Mouse (Mus musculus) layer of hippocampus, adult 11-12 months (tissue): ENCODE data around the gene Ust.

Source experiments
- DNase-seq: peaks from one replicate; pipeline ENCODE4 v3.0.0; 2022; ENCODE audit warnings: low spot score

The Ust gene

DNA sequence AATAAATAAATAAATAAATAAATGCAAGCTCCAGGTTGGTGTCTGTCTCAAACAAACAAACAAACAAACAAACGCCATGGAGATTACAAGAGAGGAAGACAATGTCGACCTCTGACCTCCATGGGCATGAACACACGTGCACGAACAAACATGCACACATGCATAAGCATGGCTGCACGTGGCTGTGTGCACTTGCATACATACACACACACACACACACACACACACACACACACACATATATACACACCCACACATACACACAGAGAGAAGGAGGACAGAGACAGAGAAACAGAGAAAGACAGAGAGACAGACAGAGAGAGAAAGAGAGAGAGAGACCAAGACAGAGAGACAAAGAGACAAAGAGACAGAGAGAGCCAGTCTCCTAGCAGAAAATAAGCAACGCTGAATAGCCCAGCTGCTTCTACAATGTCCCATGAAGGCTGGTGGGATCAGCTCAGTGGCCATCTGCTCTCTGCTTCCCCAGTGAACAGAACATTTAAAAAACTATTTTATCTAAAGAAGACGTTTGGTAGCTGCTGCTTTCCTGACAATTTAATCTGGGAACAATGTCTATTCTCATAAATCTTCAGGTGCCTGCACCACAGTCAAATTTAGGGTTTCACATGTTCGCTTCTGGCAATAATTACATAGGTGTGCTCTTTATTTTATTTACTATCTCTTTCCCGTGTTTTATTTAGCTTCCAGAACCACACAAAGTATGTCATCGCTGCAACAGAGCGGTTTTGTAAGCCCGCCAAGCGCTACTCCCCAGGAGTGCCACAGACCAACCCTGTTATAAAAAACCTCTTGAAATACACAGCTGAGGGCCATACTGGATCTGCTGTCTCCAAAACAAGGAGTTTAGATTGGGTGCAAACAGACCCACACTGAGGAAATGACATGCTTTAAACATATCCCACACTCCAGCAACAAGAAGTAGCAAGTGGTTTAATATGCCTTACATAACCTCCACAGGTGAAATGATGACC, 89.5 kb downstream of the Ust start:
- peak; percentile 61 for DNase-seq

DNA sequence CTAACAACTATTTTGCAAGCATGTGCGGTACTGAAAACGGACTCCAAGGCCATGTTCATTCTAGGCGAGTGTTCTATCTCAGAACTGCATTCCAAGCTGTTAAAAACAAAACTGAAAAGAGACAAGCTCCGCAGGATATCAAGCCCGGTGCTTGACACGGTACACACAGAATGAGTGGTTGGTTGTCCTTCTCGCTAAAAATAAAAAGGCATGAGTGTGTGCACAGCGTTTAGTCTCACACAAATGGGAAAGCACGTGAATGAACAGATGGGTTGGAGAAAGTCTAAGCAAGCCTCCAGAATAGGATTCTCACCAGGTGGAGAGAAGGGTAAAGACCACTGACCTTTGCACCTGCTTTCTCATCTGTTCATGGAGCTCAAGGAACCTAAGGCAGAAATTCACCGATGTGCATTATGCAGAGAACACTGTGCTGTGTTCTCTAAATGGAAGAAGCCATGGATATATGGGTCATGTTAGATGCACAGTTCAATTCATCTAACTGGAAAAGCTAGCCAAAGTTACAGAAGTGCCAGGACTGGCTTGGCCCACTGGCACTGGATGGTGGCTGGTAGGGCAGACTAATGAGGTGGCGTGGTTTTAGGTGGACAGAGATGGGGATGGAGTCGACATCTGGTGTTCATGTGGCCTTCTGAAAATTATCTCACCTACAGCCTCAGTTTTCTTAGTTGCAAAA, 90.8 kb downstream of the Ust start:
- DNase-seq = no peak

DNA sequence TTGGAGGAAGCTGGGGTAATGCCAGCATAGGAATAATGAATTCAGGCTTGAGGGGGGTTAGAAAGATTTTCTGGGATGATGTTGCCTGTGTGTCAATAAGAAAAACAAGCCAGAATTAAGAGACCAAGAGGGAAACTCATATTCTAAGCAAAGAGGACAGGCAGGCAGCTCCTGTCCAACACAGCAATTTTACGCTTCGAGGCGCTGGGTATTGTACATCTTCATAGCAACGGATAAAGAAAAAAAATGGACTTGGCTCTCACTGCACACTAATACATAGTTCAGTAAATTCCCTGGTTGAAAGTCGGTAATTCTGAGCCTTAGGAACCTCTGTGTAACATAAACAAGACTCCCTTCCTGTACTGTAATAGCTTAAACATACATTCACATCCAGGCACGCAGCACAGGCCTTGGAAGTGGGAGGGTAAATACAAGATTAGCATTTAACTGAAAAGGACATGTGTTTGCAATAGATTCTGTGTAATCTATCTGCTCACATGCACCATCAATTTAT, 99.1 kb downstream of the Ust start:
- DNase-seq = no peak

- DNase-seq = no peak
Observed at GRCm38 (mm10) chr10:8415474-8415873, 103.2 kb downstream of the Ust start.

DNA sequence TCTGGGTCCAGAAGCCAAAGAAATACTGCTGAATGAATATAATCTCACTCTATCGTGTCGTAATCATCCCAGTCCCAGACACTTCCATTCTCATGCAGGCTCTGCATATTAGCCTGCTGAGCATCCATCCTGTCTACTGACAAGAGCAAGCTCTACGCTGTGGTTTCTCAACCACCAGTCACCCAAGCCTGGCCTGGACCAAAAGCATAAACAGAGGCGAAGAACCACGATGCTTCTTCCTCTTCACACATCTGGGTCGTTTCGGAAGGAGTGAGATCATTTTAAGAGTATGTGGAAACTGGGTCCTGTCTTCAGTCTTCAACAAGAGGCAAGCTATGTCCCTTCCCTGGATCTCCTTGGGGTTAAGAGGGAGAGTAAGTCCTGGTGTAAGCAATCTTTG, 103.6 kb downstream of the Ust start:
- DNase-seq = no peak

DNA sequence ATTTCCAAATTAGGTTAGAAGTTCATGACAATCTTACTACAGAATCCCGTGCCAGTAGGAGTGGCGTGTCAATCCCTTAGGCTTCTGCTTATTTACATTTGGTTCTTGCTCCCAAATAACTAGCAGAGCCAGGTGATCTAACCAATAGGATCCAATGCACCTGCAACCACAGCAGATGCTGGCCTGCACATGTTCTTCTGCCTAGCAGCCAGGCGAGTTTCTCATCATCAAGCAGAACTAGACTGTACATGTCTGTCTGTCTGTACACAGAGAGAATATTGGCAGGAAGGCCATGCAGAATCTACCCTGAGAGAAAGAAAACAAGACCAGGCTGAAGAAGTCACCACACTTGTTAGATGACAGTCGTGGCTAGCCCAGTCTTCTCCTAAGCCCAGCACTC, 113.5 kb downstream of the Ust start:
- DNase-seq = no peak

GRCm38 (mm10) chr10:8392226-8392625, 126.4 kb downstream of the Ust start:
- DNase-seq = no peak

DNA sequence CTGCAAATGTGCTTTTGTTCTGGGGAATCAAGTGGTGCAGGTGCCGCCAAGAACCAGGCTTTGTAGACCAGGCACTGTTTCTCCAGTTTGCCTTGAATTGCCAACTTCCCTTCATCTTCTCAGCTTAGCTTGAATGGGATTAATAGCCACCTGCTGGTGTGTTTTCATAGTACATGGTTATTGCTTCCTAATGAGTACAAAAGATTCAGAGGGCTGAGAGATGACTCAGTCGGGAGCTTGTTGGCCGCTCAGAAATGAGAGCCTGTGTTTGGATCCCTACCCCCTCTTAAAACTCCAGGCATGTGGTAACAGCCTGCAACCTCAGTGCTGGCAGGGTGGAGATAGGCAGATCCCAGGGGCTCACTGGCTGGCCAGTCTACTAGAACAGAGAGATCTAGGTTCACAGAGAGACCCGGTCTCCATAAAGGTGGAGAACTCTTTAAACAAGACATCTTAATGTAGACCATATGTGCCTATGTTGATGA, 127.3 kb downstream of the Ust start:
- DNase-seq = peak; percentile 61

DNA sequence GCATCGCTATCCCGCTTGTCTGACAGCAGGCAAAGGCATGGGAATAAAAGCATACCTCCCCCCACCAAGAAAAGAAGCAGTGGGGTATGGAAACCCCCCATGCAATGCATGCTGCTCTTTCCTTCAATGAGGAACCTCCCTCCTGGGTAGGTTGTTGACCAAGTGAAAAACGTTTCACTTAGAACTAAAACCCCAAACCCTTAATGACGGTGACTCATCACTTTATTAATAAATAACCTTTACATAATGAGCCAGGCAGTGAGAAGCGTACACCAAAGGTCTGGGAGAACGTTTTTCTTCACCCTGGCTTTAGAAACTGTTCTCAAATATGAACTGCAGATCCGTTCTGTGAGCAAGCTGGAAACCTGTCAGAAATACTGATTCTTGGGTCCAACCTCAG, 130.4 kb downstream of the Ust start:
- no peak for DNase-seq

DNA sequence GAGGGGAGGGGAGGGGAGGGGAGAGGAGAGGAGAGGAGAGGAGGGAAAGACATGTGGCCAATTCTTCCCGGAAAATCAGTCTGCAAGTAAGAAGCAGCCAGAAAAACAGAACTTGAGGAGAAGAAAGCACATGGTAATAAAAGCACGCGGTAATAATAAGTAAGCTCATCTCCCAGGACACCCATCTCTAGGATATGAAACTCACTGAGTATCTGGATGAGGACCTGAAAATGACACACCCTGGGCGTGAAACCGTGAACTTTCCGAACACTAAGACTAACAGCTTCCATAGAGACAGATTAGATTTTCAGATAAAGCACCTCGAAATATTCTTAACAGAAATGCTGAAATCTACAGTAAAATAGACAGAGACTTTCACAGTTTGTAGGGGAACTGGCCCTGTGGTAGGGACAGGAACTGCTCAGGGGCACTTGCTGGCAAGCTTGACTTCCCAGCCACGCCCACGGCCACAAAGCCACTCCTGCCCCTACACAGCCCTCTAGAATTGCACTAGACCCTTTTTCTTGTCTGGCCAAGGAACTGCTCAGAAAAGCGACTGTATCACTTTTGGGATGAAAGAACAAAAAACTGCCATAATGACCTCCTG, 148.6 kb downstream of the Ust start:
- no peak for DNase-seq

- DNase-seq = no peak
Observed at GRCm38 (mm10) chr10:8365816-8366215, 152.8 kb downstream of the Ust start.

DNA sequence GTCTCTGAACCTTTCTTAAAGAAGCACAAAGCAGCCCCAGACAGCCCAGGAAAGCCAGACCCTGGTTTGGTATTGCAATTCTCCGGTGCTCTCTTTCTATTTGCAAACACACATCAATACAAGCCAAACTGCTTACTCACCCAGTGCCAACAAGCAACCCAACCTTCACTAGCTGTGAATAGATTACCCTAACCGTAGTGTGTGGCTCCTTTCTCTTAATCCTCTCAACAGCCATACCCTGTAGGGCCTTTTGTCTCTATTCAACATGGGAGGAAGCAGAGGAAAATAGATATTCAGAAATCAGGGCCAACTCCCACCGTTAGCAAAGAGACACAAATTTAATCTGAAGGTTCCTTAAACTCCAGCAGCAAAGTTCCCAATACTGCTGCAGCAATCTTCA, 154.4 kb downstream of the Ust start:
- DNase-seq = no peak

GRCm38 (mm10) chr10:8363281-8363680, 155.3 kb downstream of the Ust start:
- no peak for DNase-seq

DNA sequence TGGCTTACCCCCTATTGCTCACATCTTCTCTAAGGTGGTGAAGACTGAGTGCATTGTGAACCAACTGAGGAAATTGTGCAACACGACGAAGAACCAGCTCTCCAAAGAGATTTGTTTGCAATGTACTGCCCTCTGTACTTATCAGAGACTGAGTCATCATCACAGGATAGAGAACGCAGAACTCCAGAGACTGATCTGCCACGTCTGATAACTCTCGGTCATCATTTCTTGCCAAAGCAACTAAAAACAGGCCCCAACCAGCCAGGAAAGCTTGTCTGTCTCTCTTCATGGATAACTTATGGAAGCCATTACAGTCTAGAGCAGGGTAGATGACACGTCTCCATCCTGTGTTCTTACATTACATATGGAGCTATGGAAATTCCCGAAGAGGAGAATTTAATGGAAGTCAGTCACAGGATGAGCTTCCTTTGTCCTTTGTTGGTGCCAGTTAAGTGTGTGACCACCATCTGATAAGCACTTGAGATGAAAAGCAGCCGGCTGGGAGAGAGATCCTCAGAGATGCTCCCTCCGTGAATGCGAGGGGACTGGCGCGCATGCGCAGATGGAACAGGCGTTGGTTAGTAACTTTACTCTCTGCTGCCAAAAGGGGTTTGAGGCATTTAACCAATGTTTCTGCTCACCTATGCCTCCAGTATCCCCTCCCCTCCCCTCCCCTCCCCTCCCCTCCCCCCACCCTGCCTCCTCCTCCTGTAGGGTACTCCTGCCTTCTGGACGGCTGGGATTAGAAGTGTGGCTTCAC, 160.2 kb downstream of the Ust start:
- DNase-seq = no peak

- DNase-seq = no peak
Observed at GRCm38 (mm10) chr10:8353534-8353933, 165.1 kb downstream of the Ust start.

GRCm38 (mm10) chr10:8350626-8351025, 168.0 kb downstream of the Ust start:
- no peak for DNase-seq

DNA sequence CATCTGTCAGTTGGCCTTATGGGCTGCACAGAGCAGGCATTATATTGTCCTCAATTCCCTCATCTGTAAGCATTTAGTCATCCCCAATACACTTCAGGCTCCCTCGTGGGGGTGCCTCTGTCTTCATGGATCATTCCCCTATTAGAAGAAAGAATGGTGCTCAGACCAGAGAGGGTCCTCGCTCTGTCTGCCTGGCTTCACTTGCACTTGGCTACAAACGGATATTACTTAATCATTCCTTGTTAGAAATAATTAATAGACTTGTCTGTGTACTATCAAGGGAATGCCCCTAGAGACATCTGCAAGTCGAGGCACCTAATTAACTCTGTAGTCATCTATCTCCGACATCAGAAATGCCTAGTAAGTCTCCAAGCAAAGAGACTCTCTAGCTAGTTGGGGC, 171.1 kb downstream of the Ust start:
- no peak for DNase-seq

DNA sequence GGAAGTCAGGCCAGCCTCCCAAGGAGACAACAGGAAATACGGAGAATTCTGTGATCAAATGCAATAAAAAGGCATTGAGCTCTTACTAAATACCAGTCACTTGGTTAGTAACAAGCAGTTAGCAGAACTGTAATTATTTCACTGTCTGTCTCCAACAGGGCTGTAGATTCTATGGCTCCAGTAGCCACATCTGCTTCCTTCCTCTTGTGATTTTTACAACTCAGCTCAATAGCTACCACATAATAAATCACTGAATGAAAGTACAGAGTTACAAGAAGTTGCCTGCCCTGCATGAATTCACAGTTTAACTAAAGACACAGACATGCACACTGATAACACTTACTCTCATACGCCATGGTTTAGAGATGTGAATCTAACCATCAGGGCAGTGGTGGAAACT, 176.1 kb downstream of the Ust start:
- DNase-seq = no peak

DNA sequence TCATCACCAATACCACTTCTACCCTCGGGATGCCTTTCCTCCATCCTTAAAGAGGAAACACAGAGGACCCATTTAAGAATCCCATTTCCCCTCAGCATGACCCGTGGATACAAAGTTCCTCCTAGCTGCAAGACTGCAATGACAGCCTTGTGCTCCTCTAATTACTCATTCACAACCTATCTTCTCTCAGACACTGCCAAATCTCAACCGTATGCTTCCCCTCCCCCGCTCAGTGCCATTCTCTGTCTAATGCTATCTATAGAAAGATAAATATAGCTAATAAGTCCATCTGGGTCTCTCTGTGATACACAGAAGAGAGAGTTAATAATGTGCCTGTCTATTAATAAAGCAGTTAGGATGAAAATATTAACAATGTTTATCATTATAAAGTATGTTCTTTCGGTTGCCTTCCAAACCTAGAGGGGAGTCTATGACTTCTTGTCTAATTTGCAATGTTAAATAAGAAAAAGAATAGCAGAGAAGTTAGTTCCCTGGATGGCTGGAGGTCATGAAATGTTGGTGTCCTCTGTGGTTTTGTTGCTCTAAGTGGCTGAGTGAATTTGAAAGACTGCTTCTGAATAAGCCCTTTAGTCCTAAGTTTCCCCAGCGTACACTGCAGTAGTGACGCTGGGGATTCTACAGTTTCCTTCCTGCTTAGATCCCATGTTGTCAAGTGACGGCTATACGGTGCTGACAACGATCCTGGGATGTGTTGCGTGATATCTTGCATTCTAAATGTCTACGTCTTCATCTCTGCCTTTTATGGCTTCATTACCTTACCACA, 178.8 kb downstream of the Ust start:
- DNase-seq = peak; percentile 17

- no peak for DNase-seq
Observed at GRCm38 (mm10) chr10:8336601-8337000, 182.0 kb downstream of the Ust start.

GRCm38 (mm10) chr10:8330958-8331357, 187.7 kb downstream of the Ust start:
- no peak for DNase-seq
